Mouse (Mus musculus) midbrain, embryonic 15.5 days (tissue): ENCODE results near the gene Mertk. TPM values are rescaled to one million over a fixed set of nuclear protein-coding genes. Genes with fewer than 3 reads are reported as not detected.
A peak's percentile ranks its signal among the peaks of the same experiment; 100 is the strongest.

Source experiments
- ATAC-seq: fragments of 200-750 bp; cut with Nextera tagmentation; replicated peaks from 2 replicates; pipeline ENCODE4 v1.8.0; 2017; ENCODE audit warnings: moderate TSS enrichment
- H3K27ac ChIP-seq: fragments of 300-500 bp; sonication (generic); 2 replicates; pipeline ENCODE4 v1.5.1; 2015; ENCODE audit warnings: mild to moderate bottlenecking, inconsistent platforms
- H3K27me3 ChIP-seq: fragments of 300-500 bp; sonication (generic); replicated peaks from 2 replicates; pipeline ENCODE4 v1.6.1; 2015; ENCODE audit warnings: inconsistent platforms
- H3K36me3 ChIP-seq: fragments of 300-500 bp; sonication (generic); replicated peaks from 2 replicates; pipeline ENCODE4 v1.6.1; 2015; ENCODE audit warnings: inconsistent platforms
- H3K4me1 ChIP-seq: fragments of 300-500 bp; sonication (generic); 2 replicates; pipeline ENCODE4 v1.6.1; 2015; ENCODE audit warnings: inconsistent platforms
- H3K4me2 ChIP-seq: fragments of 300-500 bp; sonication (generic); 2 replicates; pipeline ENCODE4 v1.6.1; 2015; ENCODE audit warnings: inconsistent platforms, mild to moderate bottlenecking, moderate library complexity
- H3K4me3 ChIP-seq: fragments of 300-500 bp; sonication (generic); 2 replicates; pipeline ENCODE4 v1.5.1; 2015; ENCODE audit warnings: mild to moderate bottlenecking, inconsistent platforms
- H3K9ac ChIP-seq: fragments of 300-500 bp; sonication (generic); 2 replicates; pipeline ENCODE4 v1.6.1; 2015; ENCODE audit warnings: mild to moderate bottlenecking, inconsistent platforms
- H3K9me3 ChIP-seq: fragments of 300-500 bp; sonication (generic); 2 replicates; pipeline ENCODE4 v1.6.1; 2016; ENCODE audit warnings: inconsistent platforms
- WGBS: fragments of 180-500 bp; shearing (Covaris S2); methylation state at CpG from one replicate; pipeline ENCODE4 v1.1.7; 2015; ENCODE audit warnings: mixed read lengths; 5-methylcytosine and 5-hydroxymethylcytosine counted together
- polyA plus RNA-seq: library from polyadenylated mRNA; unstranded; fragments of >200 nt; fragmentation: Nextera tagmentation; extraction: Ambion mirVana; gene quantifications from 2 replicates; pipeline ENCODE4 v1.2.1, GENCODE M21; 2015

Mertk gene
- polyA plus RNA-seq, 1 experiment from 2014 or later, result 1.5 TPM

DNA sequence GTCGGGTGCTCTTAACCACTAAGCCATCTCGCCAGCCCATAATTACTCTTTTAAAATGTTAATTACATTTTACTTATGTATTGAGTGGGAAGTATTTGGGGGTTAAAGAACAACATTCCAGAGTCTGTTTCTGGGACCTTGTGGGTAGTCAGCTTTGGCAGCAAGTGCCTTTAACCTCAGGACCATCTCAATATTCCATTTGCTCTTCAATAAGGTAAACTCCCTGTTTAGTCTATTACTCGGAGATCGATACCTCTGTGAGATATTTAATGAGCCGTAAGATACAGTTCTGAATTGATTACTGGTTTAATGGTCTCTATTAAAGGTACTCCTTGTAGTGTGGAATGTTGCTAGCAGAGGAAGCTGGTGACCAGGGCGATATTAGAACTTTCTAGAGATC is 118.2 kb downstream of the Mertk start:
- H3K9me3 ChIP-seq, result no peaks in the 10 kb centered on the region

DNA sequence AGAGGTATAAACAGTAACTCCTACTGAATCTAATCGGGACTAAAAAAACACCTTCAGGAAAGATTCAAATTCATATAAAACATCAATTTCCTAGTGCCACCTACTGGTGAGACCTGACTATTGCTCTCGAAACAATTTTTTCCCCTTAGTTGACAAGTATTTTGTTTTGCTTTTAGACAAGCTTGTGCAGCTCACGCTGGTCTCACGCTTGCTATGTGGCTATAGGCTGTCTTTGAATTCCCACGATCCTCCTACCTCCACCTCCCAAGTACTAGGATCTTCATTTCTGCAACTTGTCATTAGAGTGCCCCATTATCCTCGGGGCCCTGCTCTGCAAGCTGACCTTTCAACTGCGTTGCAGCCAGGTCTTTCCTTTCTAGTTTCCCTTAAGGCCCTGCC is 118.6 kb downstream of the Mertk start:
- Histone ChIP-seq H3K4me1 (peaks cover 19% of the 10 kb centered on the region), H3K9ac (peak overlapping the region; percentile 46), H3K9me3 (no peaks in the 10 kb centered on the region), H3K4me2 (peak overlapping the region; percentile 79), H3K4me3 (peak overlapping the region; percentile 84), H3K27ac (peak overlapping the region; percentile 93), H3K36me3 (no peaks in the 10 kb centered on the region), H3K27me3 (no peaks in the 10 kb centered on the region)
- 0% methylated on average over 7 of the region's 7 CpGs for WGBS
- ATAC-seq, result peak; percentile 75

More for the DNA sequence above, 118.2 kb downstream of the Mertk start:
- 36% methylated on average over 6 of the region's 6 CpGs for WGBS
- ATAC-seq, result no peak
- Histone ChIP-seq H3K27me3 (no peaks in the 10 kb centered on the region), H3K36me3 (no peaks in the 10 kb centered on the region), H3K27ac (peak overlapping the region; percentile 93; the same call in 1 of the 2 replicates), H3K4me3 (peak overlapping the region; percentile 84), H3K9ac (no peak overlapping the region), H3K4me2 (peak overlapping the region; percentile 79), H3K4me1 (peaks cover 19% of the 10 kb centered on the region)

DNA sequence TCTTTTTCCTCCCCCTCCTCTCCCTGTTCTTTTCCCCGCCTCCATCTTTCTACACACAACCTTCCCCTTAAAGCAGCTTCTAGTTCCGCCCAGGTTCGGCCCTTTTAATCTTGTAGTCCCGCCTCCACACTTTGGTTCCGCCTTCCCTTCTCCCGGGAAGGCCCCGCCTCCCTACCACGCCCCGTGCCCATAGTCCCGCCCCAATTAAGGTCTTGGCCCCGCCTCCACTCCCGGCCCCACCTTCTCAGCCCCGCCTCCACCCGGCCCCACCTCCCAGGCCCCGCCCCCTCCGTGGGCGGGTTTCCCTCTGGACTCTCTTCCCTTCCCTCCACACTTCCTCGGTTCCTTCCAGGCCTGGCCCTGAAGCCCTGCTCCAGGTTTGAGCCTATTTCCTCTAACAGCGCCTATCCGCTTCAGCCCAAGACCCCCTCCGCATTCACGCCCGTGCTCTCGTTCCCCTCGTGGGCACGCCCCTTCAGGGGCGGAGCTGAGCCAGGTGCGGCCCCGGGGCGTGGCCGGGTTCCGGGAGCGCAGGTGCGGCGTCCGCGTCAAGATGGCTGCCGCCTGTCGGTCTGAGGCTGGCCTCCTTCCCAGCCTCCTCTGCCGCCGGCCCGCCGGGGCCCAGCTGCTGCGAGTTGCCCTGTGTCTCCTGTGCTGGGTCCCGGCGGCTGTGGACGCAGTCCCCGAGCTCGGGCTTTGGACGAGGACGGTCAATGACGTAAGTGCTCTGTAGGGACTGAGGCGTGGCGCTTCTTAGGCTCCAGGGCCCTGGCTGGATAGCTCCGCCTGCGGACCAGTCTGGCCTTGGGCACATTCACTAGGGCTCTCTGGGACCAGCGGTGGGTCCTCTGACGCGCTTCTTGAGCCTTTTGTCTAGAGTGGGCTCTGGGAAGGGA is 119.3 kb downstream of the Mertk start, which contains the start of gene Tmem87b:
Gene Tmem87b, plus strand, starts transcription at position 333 of the 896 bp plus-strand sequence.
- under 1% methylated on average over 58 of the region's 59 CpGs for WGBS
- ATAC-seq, result peak; percentile 97
- Histone ChIP-seq H3K4me1 (peaks cover 19% of the 10 kb centered on the region), H3K9ac (peak within 1 kb of the TSS; percentile 80), H3K4me2 (peak within 1 kb of the TSS; percentile 79), H3K27me3 (no peaks in the 10 kb centered on the region), H3K4me3 (peak within 1 kb of the TSS; percentile 84), H3K9me3 (no peaks in the 10 kb centered on the region), H3K36me3 (no peaks in the 10 kb centered on the region), H3K27ac (peak within 1 kb of the TSS; percentile 93)

DNA sequence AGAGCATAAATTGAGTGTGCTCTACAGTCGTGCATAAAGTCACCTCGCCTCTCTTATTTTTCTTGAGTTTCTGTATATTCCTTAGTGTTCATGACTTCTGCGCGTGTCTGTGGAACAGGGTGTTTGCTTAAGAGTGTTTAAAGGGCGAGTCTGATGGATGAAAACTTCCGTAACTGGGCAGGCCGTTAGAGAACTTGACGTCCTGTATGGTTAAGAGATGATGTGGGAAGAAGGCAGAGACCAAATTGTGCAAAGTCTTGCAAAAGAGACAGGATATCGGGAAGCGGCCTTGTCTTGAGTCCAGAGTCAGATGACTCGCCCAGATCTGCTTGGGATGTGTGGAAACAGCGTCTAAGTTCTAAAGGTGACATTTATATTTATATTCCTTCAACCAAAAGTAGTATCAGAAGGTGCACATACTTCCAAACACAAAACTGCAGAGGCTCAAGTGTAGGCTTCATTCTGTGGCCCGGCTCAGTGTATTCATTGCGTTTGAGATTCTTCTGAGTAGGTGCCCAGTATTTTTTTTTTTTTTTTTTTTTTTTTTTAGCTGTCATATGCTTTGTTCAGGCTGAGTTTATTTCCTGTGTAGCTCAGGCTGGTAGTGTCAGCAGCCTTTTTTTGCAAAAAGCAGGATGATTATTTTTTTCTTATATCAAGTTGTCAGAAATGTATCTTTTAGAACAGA is 120.3 kb downstream of the Mertk start:
- Histone ChIP-seq H3K9ac (peak overlapping the region; percentile 80), H3K4me1 (peaks cover 19% of the 10 kb centered on the region), H3K4me3 (peak overlapping the region; percentile 84), H3K4me2 (peak overlapping the region; percentile 79), H3K27ac (peak overlapping the region; percentile 93), H3K27me3 (no peaks in the 10 kb centered on the region), H3K36me3 (no peaks in the 10 kb centered on the region), H3K9me3 (no peaks in the 10 kb centered on the region)
- no peak for ATAC-seq
- WGBS, result 16% methylated on average over 14 of the region's 14 CpGs

DNA sequence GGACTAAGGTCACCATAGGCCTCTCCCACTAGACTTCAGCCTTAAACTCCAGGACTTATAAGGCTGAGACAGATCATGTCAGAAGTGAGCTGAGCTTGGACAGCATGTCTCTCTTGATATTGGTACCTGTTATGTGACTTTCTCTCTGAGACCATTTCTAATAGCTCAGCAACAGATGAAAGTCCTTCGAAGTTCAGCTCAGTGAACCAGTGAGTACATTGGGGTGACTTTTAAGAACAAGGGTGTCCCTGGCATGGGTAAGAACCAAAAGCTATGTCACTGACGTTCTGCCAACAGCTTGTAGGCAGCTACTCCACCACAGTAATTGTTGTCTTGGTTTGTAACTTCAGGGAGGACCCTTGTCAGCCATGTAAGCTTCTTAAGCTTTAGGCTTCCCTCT is 121.9 kb downstream of the Mertk start:
- Histone ChIP-seq H3K4me2 (no peak overlapping the region), H3K4me1 (peaks cover 19% of the 10 kb centered on the region), H3K27me3 (no peaks in the 10 kb centered on the region), H3K9ac (no peak overlapping the region), H3K4me3 (no peak overlapping the region), H3K27ac (no peak overlapping the region), H3K36me3 (no peaks in the 10 kb centered on the region; the same call in 1 of the 2 replicates), H3K9me3 (no peaks in the 10 kb centered on the region)
- ATAC-seq, result no peak
- 87% methylated on average over 2 of the region's 2 CpGs for WGBS

DNA sequence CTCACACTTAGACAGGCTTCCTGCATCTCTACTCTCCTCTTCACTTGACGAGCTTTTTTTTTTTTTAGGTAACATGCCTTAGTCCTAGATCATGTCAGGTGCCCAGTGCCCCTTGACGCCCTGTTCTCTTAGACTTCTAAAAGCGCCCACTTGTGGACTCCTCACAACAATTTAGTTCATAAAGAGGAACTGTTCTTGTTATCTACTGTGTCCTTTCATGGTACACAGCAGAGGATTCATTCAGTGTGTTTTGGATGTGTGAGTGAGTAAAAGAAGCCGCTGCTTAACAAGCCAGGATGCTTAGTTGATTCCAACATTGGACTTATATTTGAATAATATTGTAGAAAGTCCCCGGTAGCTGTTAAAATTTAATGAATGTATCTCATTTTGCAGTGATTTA is 125.1 kb downstream of the Mertk start:
- peaks cover 15% of the 10 kb centered on the region for H3K4me1 ChIP-seq
- no peak for ATAC-seq
- H3K27ac ChIP-seq, result no peak overlapping the region
- WGBS, result 88% methylated on average over 5 of the region's 5 CpGs
- H3K36me3 ChIP-seq, result peaks cover 15% of the 10 kb centered on the region; the same call in 1 of the 2 replicates
- H3K27me3 ChIP-seq, result no peaks in the 10 kb centered on the region
- H3K4me3 ChIP-seq, result no peak overlapping the region
- H3K9ac ChIP-seq, result no peak overlapping the region
- H3K4me2 ChIP-seq, result no peak overlapping the region
- no peaks in the 10 kb centered on the region for H3K9me3 ChIP-seq

DNA sequence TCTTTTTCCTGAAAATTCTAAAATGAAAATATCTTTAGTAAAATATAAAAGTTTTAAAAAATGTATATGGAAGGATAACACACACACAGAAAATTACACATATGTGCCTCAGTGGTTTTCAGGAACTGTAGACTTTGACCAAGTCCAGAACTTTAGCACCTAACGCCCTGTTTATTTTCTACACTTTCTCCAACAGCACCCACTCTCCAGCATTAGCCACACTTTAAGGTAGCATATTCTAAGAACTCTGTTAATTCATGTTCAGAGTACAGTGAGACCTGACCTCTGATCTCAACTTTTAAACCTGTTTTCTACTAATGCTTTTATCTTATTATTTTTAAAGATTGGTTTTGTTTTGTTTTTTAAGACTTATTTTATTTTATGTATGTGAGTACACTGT is 129.0 kb downstream of the Mertk start:
- Histone ChIP-seq H3K36me3 (peaks cover 31% of the 10 kb centered on the region), H3K27me3 (no peaks in the 10 kb centered on the region), H3K9ac (no peak overlapping the region), H3K27ac (no peak overlapping the region), H3K4me1 (no peaks in the 10 kb centered on the region), H3K4me3 (no peak overlapping the region), H3K9me3 (no peaks in the 10 kb centered on the region), H3K4me2 (no peak overlapping the region)
- WGBS, result 100% methylated on average over 1 of the region's 1 CpGs
- ATAC-seq, result no peak

DNA sequence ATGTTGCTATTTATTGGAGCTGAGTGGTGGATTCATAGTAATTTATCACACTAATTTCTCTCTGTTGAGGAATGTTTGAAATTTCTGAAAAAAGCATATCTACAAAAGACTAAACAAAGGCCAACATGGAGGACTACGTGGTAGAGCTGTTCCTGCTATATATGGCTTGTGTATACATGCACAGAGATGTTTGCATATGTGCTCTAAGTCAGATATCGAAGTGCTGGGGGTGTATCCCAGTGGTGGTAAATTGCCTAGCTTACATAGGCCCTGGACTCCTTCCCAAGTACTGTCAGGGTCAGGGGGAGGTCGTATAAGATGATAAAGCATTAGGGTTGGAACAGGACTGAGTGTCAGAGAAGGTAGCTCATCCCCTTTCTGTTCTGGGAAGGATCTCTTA is 133.9 kb downstream of the Mertk start:
- H3K27me3 ChIP-seq, result no peaks in the 10 kb centered on the region
- no peak for ATAC-seq
- H3K9me3 ChIP-seq, result no peaks in the 10 kb centered on the region
- 92% methylated on average over 3 of the region's 3 CpGs for WGBS
- H3K9ac ChIP-seq, result no peak overlapping the region
- no peak overlapping the region for H3K4me3 ChIP-seq
- peaks cover 60% of the 10 kb centered on the region for H3K36me3 ChIP-seq
- H3K4me2 ChIP-seq, result no peak overlapping the region
- H3K4me1 ChIP-seq, result no peaks in the 10 kb centered on the region
- no peak overlapping the region for H3K27ac ChIP-seq

DNA sequence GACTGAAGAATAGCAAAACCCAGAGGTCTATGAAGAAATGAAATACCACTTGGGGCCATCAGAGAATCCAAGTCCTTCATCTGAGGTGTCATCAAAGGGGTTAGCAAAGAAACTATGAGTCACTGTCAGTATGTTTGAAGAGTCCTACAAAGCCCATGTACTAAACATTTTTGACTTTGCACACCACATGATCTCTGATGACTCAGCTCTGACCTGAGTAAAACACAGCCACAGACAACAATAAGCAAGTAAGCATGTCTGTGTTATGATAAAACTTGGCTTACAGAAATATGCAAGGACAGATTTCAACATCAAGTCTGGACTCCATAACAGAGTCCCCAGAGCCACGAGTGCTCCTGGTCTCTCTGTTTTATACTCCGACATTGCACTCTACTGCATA is 134.3 kb downstream of the Mertk start:
- no peaks in the 10 kb centered on the region for H3K9me3 ChIP-seq
- H3K36me3 ChIP-seq, result peaks cover 61% of the 10 kb centered on the region
- no peak overlapping the region for H3K4me2 ChIP-seq
- H3K9ac ChIP-seq, result no peak overlapping the region
- no peak overlapping the region for H3K27ac ChIP-seq
- ATAC-seq, result no peak
- no peak overlapping the region for H3K4me3 ChIP-seq
- no peaks in the 10 kb centered on the region for H3K4me1 ChIP-seq
- no peaks in the 10 kb centered on the region for H3K27me3 ChIP-seq
- 94% methylated on average over 2 of the region's 2 CpGs for WGBS

DNA sequence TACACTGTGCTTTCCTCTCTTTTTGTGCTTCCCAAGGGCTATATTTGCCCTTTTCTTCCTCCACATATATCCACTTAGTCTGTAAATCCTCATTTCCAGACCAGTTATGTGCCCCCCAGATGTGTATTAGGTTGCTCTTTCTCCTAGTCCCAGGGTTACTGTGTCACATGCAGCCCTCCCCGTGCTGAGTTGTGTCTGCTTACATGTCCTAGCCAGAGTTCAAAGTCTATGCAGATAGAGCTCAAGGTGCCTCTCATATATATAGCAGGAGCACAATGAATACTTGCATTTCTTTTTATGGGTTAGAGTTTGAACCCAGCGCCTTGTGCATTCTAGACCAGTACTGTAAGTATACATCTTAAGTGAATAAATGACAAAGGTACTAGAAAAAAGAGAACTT is 134.7 kb downstream of the Mertk start:
- no peak overlapping the region for H3K4me2 ChIP-seq
- no peak for ATAC-seq
- peaks cover 62% of the 10 kb centered on the region for H3K36me3 ChIP-seq
- no peaks in the 10 kb centered on the region for H3K4me1 ChIP-seq
- WGBS, result over 99% methylated on average over 2 of the region's 2 CpGs
- H3K27me3 ChIP-seq, result no peaks in the 10 kb centered on the region
- no peak overlapping the region for H3K9ac ChIP-seq
- no peaks in the 10 kb centered on the region for H3K9me3 ChIP-seq
- H3K4me3 ChIP-seq, result no peak overlapping the region
- H3K27ac ChIP-seq, result no peak overlapping the region

DNA sequence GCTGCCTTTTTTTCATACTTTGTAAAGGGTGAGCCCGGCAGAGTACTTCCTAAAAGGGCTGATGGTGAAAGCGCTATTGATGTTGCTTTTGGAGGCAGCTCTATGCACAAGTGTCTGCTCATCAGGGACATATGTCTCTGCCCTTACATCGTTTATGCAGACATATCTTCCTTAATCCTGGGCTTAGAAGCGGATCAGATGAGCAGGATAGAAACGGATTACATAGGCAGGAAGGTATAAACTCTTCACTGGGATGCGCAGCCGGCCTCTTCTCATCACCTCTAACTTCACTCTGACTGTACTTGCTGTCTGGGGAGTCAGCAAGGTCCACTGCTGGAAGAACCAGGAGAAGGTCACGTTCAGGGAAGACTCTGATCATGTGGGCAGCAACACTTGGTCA is 138.8 kb downstream of the Mertk start:
- peaks cover 65% of the 10 kb centered on the region for H3K36me3 ChIP-seq
- H3K4me2 ChIP-seq, result no peak overlapping the region
- whole genome bisulfite sequencing, result 90% methylated on average over 8 of the region's 8 CpGs
- no peak for ATAC-seq
- H3K4me3 ChIP-seq, result no peak overlapping the region
- H3K9ac ChIP-seq, result no peak overlapping the region
- no peaks in the 10 kb centered on the region for H3K4me1 ChIP-seq
- no peak overlapping the region for H3K27ac ChIP-seq
- no peaks in the 10 kb centered on the region for H3K9me3 ChIP-seq
- no peaks in the 10 kb centered on the region for H3K27me3 ChIP-seq

DNA sequence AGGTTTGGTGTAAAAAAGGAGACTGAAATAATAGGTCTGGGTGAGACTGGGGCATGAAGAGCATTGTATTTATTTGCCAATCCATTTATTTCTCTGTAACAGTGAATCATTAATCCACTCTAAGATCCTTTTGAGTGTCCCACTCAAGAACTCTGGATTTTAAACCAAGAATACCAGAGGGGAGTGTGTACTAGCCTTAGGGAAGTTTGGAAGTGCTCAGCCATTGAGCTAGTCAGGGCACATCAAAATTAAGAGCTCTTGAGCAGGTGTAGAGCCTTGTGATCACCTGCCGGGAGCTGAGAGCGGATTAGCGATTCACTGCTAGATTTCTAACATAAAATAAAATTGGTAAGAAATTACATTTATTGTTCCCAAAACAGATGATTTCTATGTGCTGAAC is 139.9 kb downstream of the Mertk start:
- Histone ChIP-seq H3K27me3 (no peaks in the 10 kb centered on the region), H3K4me2 (no peak overlapping the region), H3K4me3 (no peak overlapping the region), H3K9ac (no peak overlapping the region), H3K9me3 (no peaks in the 10 kb centered on the region), H3K27ac (no peak overlapping the region), H3K4me1 (no peaks in the 10 kb centered on the region), H3K36me3 (peaks cover 66% of the 10 kb centered on the region)
- 93% methylated on average over 3 of the region's 3 CpGs for WGBS
- no peak for ATAC-seq
